Mouse (Mus musculus): ENCODE data around the gene Gdpgp1.
A peak's percentile ranks its signal among the peaks of the same experiment; 100 is the strongest.

DNA sequence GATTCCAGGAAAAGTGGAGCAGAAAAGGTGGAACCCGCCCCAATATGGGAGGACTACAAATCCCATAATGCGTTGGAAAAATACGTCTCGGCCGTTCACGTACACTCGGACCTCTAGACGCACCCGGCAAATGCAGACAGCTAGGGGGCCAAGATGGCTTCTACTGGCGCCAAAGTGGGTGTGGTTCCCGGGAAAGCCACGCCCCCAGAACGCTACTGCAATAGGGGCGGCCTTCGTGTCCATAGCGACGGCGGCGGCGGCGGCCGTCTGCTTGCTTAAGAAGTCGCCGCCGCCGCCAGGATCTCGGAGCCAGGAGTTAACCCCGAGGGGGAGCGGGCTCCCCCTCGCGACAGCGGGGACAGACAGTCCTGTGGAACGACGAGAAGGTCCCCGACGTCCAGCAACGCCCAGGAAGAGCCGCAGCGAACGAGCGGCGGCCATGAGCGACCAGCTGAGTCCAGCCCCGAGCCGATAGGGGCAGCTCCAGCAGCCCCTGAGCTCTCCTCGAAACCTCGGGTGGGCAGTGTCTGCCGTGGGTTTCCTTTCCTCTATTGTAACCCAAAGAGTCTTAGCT lies 13.6 kb downstream of the Gdpgp1 start, which contains the start of gene Ttll13:
- peak; percentile 52 for TF ChIP-seq CTCF (IDR thresholded peaks at IDR 0.05; ENCODE audit: low read depth)
- TF ChIP-seq EP300 (IDR thresholded peaks at IDR 0.05; ENCODE audit: low read depth): peak; percentile 49; the same call in 1 of the 2 replicates

Measured in heart, postnatal 0 days (tissue).